Mouse (Mus musculus) hindbrain, embryonic 16.5 days (tissue): ENCODE data around the gene Mylk2. TPM values are rescaled to one million over a fixed set of nuclear protein-coding genes. Genes with fewer than 3 reads are reported as not detected.

Experiments
- ATAC-seq: fragments of 200-750 bp; cut with Nextera tagmentation; 2 replicates; pipeline ENCODE4 v1.8.0; 2017; ENCODE audit warnings: moderate TSS enrichment, moderate library complexity
- H3K27ac ChIP-seq: fragments of 300-500 bp; sonication (generic); 2 replicates; pipeline ENCODE4 v1.5.1; 2014; ENCODE audit warnings: low read depth, mild to moderate bottlenecking, control low read depth, low read length, moderate library complexity
- H3K27me3 ChIP-seq: fragments of 300-500 bp; sonication (generic); replicated peaks from 2 replicates; pipeline ENCODE4 v1.6.1; 2014; ENCODE audit warnings: low read length; ENCODE audit not compliant: control insufficient read depth, insufficient read depth
- H3K36me3 ChIP-seq: fragments of 300-500 bp; sonication (generic); 2 replicates; pipeline ENCODE4 v1.6.1; 2014; ENCODE audit warnings: mild to moderate bottlenecking, low read length, moderate library complexity, mixed read lengths; ENCODE audit not compliant: control insufficient read depth, insufficient read depth
- H3K4me1 ChIP-seq: fragments of 300-500 bp; sonication (generic); 2 replicates; pipeline ENCODE4 v1.6.1; 2014; ENCODE audit warnings: low read depth, low read length; ENCODE audit not compliant: control insufficient read depth, insufficient read depth
- H3K4me2 ChIP-seq: fragments of 300-500 bp; sonication (generic); 2 replicates; pipeline ENCODE4 v1.6.1; 2014; ENCODE audit warnings: mild to moderate bottlenecking, low read length, control low read depth, moderate library complexity
- H3K4me3 ChIP-seq: fragments of 300-500 bp; sonication (generic); 2 replicates; pipeline ENCODE4 v1.5.1; 2014; ENCODE audit warnings: mild to moderate bottlenecking, low read length, control low read depth, moderate library complexity
- H3K9ac ChIP-seq: fragments of 300-500 bp; sonication (generic); 2 replicates; pipeline ENCODE4 v1.6.1; 2014; ENCODE audit warnings: low read depth, mild to moderate bottlenecking, control low read depth, low read length, moderate library complexity
- H3K9me3 ChIP-seq: fragments of 300-500 bp; sonication (generic); 2 replicates; pipeline ENCODE4 v1.6.1; 2014; ENCODE audit warnings: mild to moderate bottlenecking, low read length, moderate library complexity; ENCODE audit not compliant: control insufficient read depth
- WGBS: fragments of 180-500 bp; shearing (Covaris S2); extraction: QIAGEN DNeasy Blood & Tissue Kit; methylation state at CpG from one replicate; pipeline ENCODE4 v1.1.7; 2014; 5-methylcytosine and 5-hydroxymethylcytosine counted together
- polyA plus RNA-seq: library from polyadenylated mRNA; unstranded; fragments of >200 nt; fragmentation: Nextera tagmentation; extraction: Ambion mirVana; gene quantifications from 2 replicates; pipeline ENCODE4 v1.2.1, GENCODE M21; 2015

Mylk2 gene
- polyA plus RNA-seq, 1 experiment from 2014 or later, result 0.21 TPM

DNA sequence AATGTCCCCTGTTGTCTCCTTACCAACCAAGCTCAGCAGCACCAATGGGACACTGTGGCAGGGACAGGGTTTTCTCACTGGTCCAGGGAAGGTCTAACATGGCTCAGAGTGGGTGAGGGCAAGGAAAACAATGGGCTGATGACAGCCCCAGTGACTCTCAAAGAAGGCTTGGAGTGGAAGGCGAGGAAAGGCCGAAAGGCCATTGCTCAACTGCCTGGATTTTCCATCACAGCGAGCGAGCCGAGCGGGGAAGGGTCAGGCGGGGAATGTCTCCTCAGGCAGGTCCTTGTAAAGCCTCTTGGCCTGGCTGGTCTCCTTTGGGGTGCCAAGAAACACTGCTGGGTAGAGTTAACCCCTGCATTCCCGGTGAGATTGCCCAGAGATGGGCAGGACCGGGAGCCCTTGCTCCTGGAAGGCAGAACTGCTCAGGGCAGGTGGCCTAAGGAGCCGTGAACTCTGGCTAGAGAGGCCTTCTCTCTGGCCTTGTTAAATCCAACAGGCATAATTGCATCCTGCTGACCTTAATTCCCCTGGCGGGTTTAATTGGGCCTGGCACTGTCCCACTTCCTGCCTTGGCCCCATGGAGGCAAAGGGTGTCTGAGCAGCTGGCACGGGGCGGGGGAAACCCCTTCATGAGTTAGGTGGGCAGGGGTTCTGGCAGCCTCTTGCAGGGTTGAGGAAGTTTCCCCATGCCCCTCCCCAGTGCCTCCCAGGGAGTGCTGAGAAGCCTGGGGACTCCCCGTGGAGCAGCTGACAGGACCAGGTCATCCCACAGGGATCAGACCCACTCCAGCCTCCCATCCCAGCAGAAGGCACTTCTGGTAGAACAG lies 3.8 kb upstream of the Mylk2 start:
- Histone ChIP-seq H3K9me3 (no peaks in the 10 kb centered on the region), H3K27ac (no peak overlapping the region), H3K4me2 (no peak overlapping the region), H3K9ac (no peak overlapping the region), H3K36me3 (no peaks in the 10 kb centered on the region), H3K4me3 (no peak overlapping the region), H3K27me3 (peaks cover 11% of the 10 kb centered on the region), H3K4me1 (peaks cover 5% of the 10 kb centered on the region; the same call in 1 of the 2 replicates)
- peak; percentile 37; the same call in 1 of the 2 replicates for ATAC-seq
- WGBS, result 48% methylated on average over 14 of the region's 14 CpGs

DNA sequence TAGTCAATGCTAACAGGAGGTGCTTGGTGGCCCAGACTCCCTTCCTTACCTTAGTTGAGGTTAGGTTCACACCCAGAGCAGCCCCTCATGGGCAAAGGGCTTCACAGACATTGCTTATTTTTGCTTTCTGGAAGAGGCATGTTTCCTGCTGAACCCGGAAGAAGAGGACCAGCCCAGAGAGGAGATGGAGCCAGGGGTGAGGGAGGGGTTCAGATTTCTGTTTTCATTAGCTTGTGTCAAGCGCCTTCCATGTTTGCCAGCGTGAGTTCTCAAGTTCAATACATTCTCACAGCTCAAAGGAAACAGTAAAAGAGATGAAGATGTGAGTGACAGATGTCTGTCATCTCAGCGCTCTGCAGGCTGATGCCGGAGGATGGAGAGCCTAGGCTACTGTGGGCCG lies 1.3 kb upstream of the Mylk2 start:
- Histone ChIP-seq H3K9me3 (no peaks in the 10 kb centered on the region), H3K9ac (no peak overlapping the region), H3K27me3 (peaks cover 21% of the 10 kb centered on the region), H3K4me2 (no peak overlapping the region), H3K27ac (no peak overlapping the region), H3K4me1 (peaks cover 12% of the 10 kb centered on the region), H3K36me3 (no peaks in the 10 kb centered on the region), H3K4me3 (no peak overlapping the region)
- 86% methylated on average over 6 of the region's 6 CpGs for WGBS
- no peak for ATAC-seq

- peaks cover 14% of the 10 kb centered on the region for H3K4me1 ChIP-seq
- no peak for ATAC-seq
- H3K27me3 ChIP-seq, result peaks cover 21% of the 10 kb centered on the region
- no peak overlapping the region for H3K4me3 ChIP-seq
- no peak overlapping the region for H3K4me2 ChIP-seq
- H3K9me3 ChIP-seq, result no peaks in the 10 kb centered on the region
- no peaks in the 10 kb centered on the region for H3K36me3 ChIP-seq
- H3K9ac ChIP-seq, result no peak overlapping the region
- WGBS, result 39% methylated on average over 6 of the region's 6 CpGs
- no peak overlapping the region for H3K27ac ChIP-seq
Measured at GRCm38 (mm10) chr2:152911432-152911831, 280 bp downstream of the Mylk2 start.

DNA sequence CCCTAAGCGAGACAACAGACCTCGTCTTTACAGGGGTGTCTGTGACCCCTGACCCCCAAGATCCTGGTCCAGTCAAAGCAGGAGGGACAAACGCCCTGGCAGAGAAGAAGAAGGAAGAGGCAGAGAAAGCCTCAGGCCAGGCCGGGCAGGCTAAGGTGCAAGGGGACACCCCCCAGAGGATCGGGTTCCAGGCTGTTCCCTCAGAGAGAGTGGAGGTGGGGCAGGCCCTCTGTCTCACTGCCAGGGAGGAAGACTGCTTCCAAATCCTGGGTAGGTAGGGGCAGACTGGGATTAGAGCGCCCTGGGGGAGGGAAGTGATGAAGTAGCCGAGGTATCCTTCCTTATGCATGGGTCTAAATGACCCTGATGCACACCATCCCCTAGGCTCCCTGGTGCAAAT lies 2.3 kb downstream of the Mylk2 start:
- H3K4me2 ChIP-seq, result no peak overlapping the region

GRCm38 (mm10) chr2:152914310-152915120 lies 3.4 kb downstream of the Mylk2 start:
- Histone ChIP-seq H3K4me3 (peak overlapping the region; percentile 35), H3K27me3 (peaks cover 23% of the 10 kb centered on the region), H3K36me3 (no peaks in the 10 kb centered on the region), H3K4me2 (peak overlapping the region; percentile 67), H3K27ac (no peak overlapping the region), H3K9ac (peak overlapping the region; percentile 65), H3K4me1 (peaks cover 8% of the 10 kb centered on the region), H3K9me3 (no peaks in the 10 kb centered on the region)
- ATAC-seq, result peak; percentile 87
- WGBS, result 3% methylated on average over 18 of the region's 18 CpGs

More for the DNA sequence above, 2.3 kb downstream of the Mylk2 start:
- no peak overlapping the region for H3K9ac ChIP-seq
- WGBS, result 44% methylated on average over 7 of the region's 7 CpGs
- no peak overlapping the region for H3K27ac ChIP-seq
- no peak for ATAC-seq
- H3K4me3 ChIP-seq, result no peak overlapping the region
- peaks cover 8% of the 10 kb centered on the region for H3K4me1 ChIP-seq
- H3K27me3 ChIP-seq, result peaks cover 23% of the 10 kb centered on the region
- no peaks in the 10 kb centered on the region for H3K36me3 ChIP-seq
- no peaks in the 10 kb centered on the region for H3K9me3 ChIP-seq

DNA sequence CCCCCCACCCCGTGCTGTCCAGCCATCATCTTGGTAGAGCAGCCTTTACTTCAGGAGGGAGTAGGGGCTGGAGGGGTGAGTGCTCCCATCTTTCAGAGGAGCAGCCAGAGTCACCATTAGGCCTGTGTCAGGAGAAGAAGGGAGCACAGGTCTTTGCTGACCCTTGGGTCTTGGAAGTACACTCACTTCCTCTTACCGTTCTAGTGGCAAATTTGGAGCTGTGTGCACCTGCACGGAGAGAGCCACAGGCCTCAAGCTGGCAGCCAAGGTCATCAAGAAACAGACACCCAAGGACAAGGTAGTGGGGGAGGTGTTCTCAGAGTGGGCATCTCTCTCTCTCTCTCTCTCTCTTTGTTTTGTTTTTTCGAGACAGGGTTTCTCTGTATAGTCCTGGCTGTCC lies 4.3 kb downstream of the Mylk2 start:
- no peaks in the 10 kb centered on the region for H3K9me3 ChIP-seq
- no peak overlapping the region for H3K4me2 ChIP-seq
- no peak overlapping the region for H3K27ac ChIP-seq
- H3K4me1 ChIP-seq, result peaks cover 8% of the 10 kb centered on the region
- peaks cover 23% of the 10 kb centered on the region for H3K27me3 ChIP-seq
- ATAC-seq, result no peak
- H3K4me3 ChIP-seq, result no peak overlapping the region
- WGBS, result 67% methylated on average over 4 of the region's 4 CpGs
- H3K36me3 ChIP-seq, result no peaks in the 10 kb centered on the region
- H3K9ac ChIP-seq, result no peak overlapping the region

GRCm38 (mm10) chr2:152916111-152916510 lies 5.0 kb downstream of the Mylk2 start:
- ATAC-seq, result no peak
- H3K9ac ChIP-seq, result no peak overlapping the region
- H3K27ac ChIP-seq, result no peak overlapping the region
- H3K36me3 ChIP-seq, result no peaks in the 10 kb centered on the region
- WGBS, result 55% methylated on average over 5 of the region's 5 CpGs
- peaks cover 19% of the 10 kb centered on the region for H3K27me3 ChIP-seq
- no peak overlapping the region for H3K4me3 ChIP-seq
- no peaks in the 10 kb centered on the region for H3K9me3 ChIP-seq
- H3K4me1 ChIP-seq, result peaks cover 8% of the 10 kb centered on the region
- H3K4me2 ChIP-seq, result no peak overlapping the region

GRCm38 (mm10) chr2:152917671-152918070 lies 6.5 kb downstream of the Mylk2 start:
- H3K4me1 ChIP-seq, result peaks cover 8% of the 10 kb centered on the region
- H3K9me3 ChIP-seq, result no peaks in the 10 kb centered on the region
- no peak overlapping the region for H3K27ac ChIP-seq
- WGBS, result 57% methylated on average over 9 of the region's 9 CpGs
- H3K4me3 ChIP-seq, result no peak overlapping the region
- ATAC-seq, result no peak
- peaks cover 12% of the 10 kb centered on the region for H3K27me3 ChIP-seq
- no peaks in the 10 kb centered on the region for H3K36me3 ChIP-seq
- no peak overlapping the region for H3K4me2 ChIP-seq
- no peak overlapping the region for H3K9ac ChIP-seq

- no peak for ATAC-seq
- H3K27me3 ChIP-seq, result no peaks in the 10 kb centered on the region
- no peak overlapping the region for H3K4me2 ChIP-seq
- H3K36me3 ChIP-seq, result no peaks in the 10 kb centered on the region
- 39% methylated on average over 7 of the region's 7 CpGs for WGBS
- H3K4me3 ChIP-seq, result no peak overlapping the region
- no peaks in the 10 kb centered on the region for H3K9me3 ChIP-seq
- H3K4me1 ChIP-seq, result no peaks in the 10 kb centered on the region
- no peak overlapping the region for H3K27ac ChIP-seq
- no peak overlapping the region for H3K9ac ChIP-seq
Measured at GRCm38 (mm10) chr2:152922376-152922775, 11.2 kb downstream of the Mylk2 start.
